ENCODE assay signal across 19 mouse cellular contexts in the genomic region with DNA sequence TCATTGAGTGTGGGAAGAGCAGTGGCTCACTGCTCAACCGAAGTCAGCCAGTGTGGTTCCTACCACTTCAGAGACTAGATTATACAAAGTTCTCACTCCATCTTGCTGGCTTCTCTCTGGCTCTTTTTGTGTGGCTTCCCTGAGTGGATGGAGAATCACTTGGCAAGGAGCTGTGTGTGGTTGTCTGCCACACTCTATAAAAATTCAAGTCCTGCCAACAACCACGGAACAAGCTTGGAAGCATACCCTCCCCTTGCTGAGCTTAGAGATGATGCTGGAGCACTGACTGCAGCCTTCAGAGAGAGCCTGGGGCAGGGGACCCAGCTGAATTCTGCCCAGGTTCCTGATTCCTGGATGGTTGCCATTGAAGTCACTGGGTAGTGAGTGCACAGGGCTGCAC.
DNase-seq lines count a peak whose midpoint lies in the region; ATAC-seq and TF ChIP-seq lines count a peak whose summit lies in the region.
"Had no signal": no experiment of that assay in that cellular context is flagged by ENCODE, and none has a peak within 500 bp of the region (broad histone marks: within the 10 kb centered on the region; RNA-seq: fewer than 3 reads in every experiment).

No protein-coding gene starts in this region.

- H3K9ac ChIP-seq in hindbrain, postnatal 0 days (replicated peaks; ENCODE audit: low read length), result no peak overlapping the region
- H3K9ac ChIP-seq in hindbrain, embryonic 14.5 days, result no peak overlapping the region
- H3K9ac ChIP-seq in intestine, postnatal 0 days (ENCODE audit: low read depth, low read length), result no peak overlapping the region
- H3K9ac ChIP-seq: neural tube, embryonic 15.5 days had no signal

- TF ChIP-seq CTCF in hindbrain, postnatal 0 days (IDR thresholded peaks at IDR 0.05; ENCODE audit: low read depth), result no peak
- TF ChIP-seq CTCF in intestine, postnatal 0 days (IDR thresholded peaks at IDR 0.05; ENCODE audit: low read depth), result no peak

- no peaks in the 10 kb centered on the region for H3K36me3 ChIP-seq in hindbrain, postnatal 0 days (ENCODE audit: insufficient read depth, low read length)
- H3K36me3 ChIP-seq in hindbrain, embryonic 14.5 days (replicated peaks; ENCODE audit: control insufficient read depth, insufficient read depth), result no peaks in the 10 kb centered on the region
- H3K36me3 ChIP-seq in intestine, postnatal 0 days (ENCODE audit: control insufficient read depth, insufficient read depth), result no peaks in the 10 kb centered on the region
- H3K36me3 ChIP-seq: midbrain, embryonic 10.5 days; neural tube, embryonic 15.5 days had no signal

- H3K9me3 ChIP-seq in hindbrain, postnatal 0 days (ENCODE audit: low read length), result no peaks in the 10 kb centered on the region
- no peaks in the 10 kb centered on the region for H3K9me3 ChIP-seq in hindbrain, embryonic 14.5 days (ENCODE audit: control insufficient read depth, low read length)
- no peaks in the 10 kb centered on the region for H3K9me3 ChIP-seq in intestine, postnatal 0 days (ENCODE audit: control insufficient read depth)
- H3K9me3 ChIP-seq: midbrain, embryonic 10.5 days; neural tube, embryonic 15.5 days had no signal

- no peaks in the 10 kb centered on the region for H3K27me3 ChIP-seq in hindbrain, postnatal 0 days (ENCODE audit: insufficient read depth, low read length)
- H3K27me3 ChIP-seq in hindbrain, embryonic 14.5 days (ENCODE audit: control insufficient read depth, insufficient read depth, low read length), result no peaks in the 10 kb centered on the region
- H3K27me3 ChIP-seq in intestine, postnatal 0 days (replicated peaks; ENCODE audit: control insufficient read depth, insufficient read depth, low read length), result no peaks in the 10 kb centered on the region
- H3K27me3 ChIP-seq: neural tube, embryonic 15.5 days had no signal

- WGBS in hindbrain, postnatal 0 days, result 47% methylated on average over 2 of the region's 2 CpGs
- WGBS in hindbrain, embryonic 14.5 days, result 80% methylated on average over 2 of the region's 2 CpGs
- WGBS in intestine, postnatal 0 days, result 57% methylated on average over 2 of the region's 2 CpGs

- H3K4me2 ChIP-seq in hindbrain, postnatal 0 days (ENCODE audit: low read depth, low read length), result no peak overlapping the region
- no peak overlapping the region for H3K4me2 ChIP-seq in hindbrain, embryonic 14.5 days (replicated peaks)
- no peak overlapping the region for H3K4me2 ChIP-seq in intestine, postnatal 0 days (replicated peaks; ENCODE audit: low read depth)
- H3K4me2 ChIP-seq: heart, embryonic 11.5 days; neural tube, embryonic 15.5 days had no signal

- no peak overlapping the region for H3K4me3 ChIP-seq in hindbrain, postnatal 0 days (ENCODE audit: low read length)
- H3K4me3 ChIP-seq in hindbrain, embryonic 14.5 days (replicated peaks; ENCODE audit: low read length), result no peak overlapping the region
- no peak overlapping the region for H3K4me3 ChIP-seq in intestine, postnatal 0 days (ENCODE audit: low read depth, low read length)
- H3K4me3 ChIP-seq: midbrain, embryonic 10.5 days; neural tube, embryonic 15.5 days had no signal

- no peak for ATAC-seq in hindbrain, postnatal 0 days
- ATAC-seq in hindbrain, embryonic 14.5 days (ENCODE audit: low FRiP score), result no peak
- no peak for ATAC-seq in intestine, postnatal 0 days
- ATAC-seq: hindbrain, embryonic 16.5 days; intestine, embryonic 16.5 days; lung, postnatal 0 days had no signal

- H3K27ac ChIP-seq in hindbrain, postnatal 0 days, result no peak overlapping the region
- H3K27ac ChIP-seq in hindbrain, embryonic 14.5 days, result no peak overlapping the region
- H3K27ac ChIP-seq in intestine, postnatal 0 days (ENCODE audit: low read depth, low read length), result no peak overlapping the region
- H3K27ac ChIP-seq: midbrain, embryonic 10.5 days; neural tube, embryonic 15.5 days had no signal

- DNase-seq in cerebellum, postnatal 10 days, result peak; percentile 31 to 54
- no peak for DNase-seq in cerebellum, postnatal 25 days
- DNase-seq in hindbrain, postnatal 0 days (ENCODE audit: low spot score), result peak; percentile 32
- DNase-seq in hindbrain, embryonic 14.5 days (ENCODE audit: low spot score), result no peak
- DNase-seq in right cerebral cortex, adult 18-20 months, result peak; percentile 9
- no peak for DNase-seq in right cerebral cortex, postnatal 14 days
- peak; percentile 40 for DNase-seq in telencephalon, adult 2 months (ENCODE audit: low read depth, low spot score)
- DNase-seq: adrenal gland, postnatal 14 days; cerebellum, adult 11-12 months; gastrocnemius, postnatal 14 days; heart, adult 11 months; kidney, postnatal 36 days had no signal

- 0 out of 2 replicates have a peak, but pooled peaks cover 4% of the 10 kb centered on the region for H3K4me1 ChIP-seq in hindbrain, postnatal 0 days (ENCODE audit: insufficient read depth, low read length)
- no peaks in the 10 kb centered on the region for H3K4me1 ChIP-seq in hindbrain, embryonic 14.5 days (replicated peaks; ENCODE audit: control insufficient read depth, insufficient read depth, low read length)
- no peaks in the 10 kb centered on the region for H3K4me1 ChIP-seq in intestine, postnatal 0 days (replicated peaks; ENCODE audit: control insufficient read depth, insufficient read depth, low read length)
- H3K4me1 ChIP-seq: midbrain, embryonic 10.5 days had no signal

Comparison
In these comparisons a context has a peak if more than half of its experiments do, and no peak if none do; other contexts are left out.
1. DNase-seq: peak in cerebellum, postnatal 10 days (2 of 2), hindbrain, postnatal 0 days (single experiment), right cerebral cortex, adult 18-20 months (single experiment) and telencephalon, adult 2 months (single experiment); none in cerebellum, postnatal 25 days (0 of 2), hindbrain, embryonic 14.5 days (single experiment) and right cerebral cortex, postnatal 14 days (single experiment).